Mouse (Mus musculus): ENCODE measurements around the gene Inafm2.

DNA sequence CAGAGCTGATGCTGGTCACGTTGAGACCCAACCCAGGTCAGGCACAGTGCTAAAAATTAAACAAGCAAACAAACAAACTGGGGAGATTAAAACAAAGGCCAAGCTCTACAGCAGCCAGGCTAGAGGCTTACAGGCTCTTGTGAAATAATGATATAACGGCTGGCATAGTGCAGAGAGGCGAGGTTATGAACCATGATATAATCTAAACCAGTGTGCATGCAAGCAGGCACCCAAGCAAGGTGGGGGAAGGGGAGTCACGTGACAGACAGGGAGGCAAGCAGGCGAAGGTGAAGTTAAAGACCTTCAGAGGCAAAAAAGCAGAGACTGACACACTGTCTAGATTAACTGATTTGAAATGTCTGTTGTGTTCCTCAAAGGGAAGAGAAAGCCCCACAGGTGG, 37.5 kb downstream of the Inafm2 start:
- TF ChIP-seq CTCF (IDR thresholded peaks at IDR 0.05; ENCODE audit: extremely low read depth, insufficient read length, insufficient replicate concordance, low read depth, low read length): no peak
- TF ChIP-seq POLR2A (IDR thresholded peaks at IDR 0.05; ENCODE audit: low read depth, low read length): no peak
